Mouse (Mus musculus): ENCODE measurements around the gene Hnrnpab.
A peak's percentile ranks its signal among the peaks of the same experiment; 100 is the strongest.

Hnrnpab gene

DNA sequence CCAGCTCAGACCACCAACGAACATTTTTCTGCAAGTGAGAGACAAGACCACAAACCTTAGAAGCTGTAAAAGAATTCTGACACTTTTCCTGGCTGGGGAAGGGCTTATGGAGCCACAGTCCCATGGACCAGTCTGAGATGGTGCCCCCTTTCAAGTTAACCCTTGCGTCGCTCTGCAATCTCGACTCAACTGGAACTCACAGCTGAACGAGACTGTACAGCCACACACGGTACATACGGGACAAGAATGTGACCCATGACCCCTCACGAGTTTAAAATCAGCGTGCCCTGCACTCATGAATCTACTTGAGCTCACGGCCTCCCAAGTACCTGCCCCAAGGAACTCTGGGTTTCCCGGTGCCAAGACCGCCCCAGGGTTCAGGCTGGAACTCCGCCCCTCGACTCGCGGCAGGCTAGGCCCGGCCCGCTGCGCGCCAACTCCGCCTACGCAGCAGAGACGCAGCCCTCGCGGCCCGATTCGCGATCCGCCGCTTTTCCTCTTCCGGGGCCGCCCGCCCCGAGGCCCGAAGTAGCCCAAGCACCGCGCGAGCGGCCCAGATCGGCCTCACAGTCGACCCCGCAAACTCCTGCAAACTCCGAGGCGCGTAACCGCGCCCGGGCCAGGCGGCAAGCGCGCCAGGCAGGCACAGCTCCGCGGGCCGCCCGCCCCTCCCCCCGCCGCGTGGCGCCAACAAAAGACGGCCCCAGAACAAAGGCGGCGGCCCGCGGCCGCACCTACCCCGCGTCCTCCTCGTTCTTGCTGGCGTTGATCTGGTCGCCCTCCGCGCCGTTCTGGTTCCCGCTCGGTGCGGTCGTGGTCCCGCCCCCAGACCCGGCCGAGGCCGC, 823 bp downstream of the Hnrnpab start:
- DNase-seq (ENCODE audit: extremely low read depth, low read depth) = no peak

DNA sequence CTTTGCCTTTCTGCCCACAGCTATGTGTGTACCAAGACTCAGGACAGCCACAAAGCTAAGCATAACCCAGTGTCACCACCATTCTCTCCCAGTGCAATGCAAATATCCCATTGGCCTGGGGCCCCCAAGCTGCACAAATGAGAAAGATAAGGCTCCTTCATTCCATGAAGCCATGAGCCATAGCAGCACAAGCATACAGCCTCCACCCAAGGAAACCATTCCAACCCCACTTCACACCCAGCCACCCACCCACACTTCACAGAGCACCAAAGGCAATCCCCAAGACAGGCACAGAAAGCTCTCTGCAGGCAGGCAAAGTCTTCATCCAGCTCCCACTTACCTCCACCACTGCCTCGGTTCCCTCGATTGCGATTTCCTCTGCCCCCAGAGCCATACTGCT, 4.4 kb downstream of the Hnrnpab start:
- DNase-seq (ENCODE audit: extremely low read depth, low read depth) = no peak

DNA sequence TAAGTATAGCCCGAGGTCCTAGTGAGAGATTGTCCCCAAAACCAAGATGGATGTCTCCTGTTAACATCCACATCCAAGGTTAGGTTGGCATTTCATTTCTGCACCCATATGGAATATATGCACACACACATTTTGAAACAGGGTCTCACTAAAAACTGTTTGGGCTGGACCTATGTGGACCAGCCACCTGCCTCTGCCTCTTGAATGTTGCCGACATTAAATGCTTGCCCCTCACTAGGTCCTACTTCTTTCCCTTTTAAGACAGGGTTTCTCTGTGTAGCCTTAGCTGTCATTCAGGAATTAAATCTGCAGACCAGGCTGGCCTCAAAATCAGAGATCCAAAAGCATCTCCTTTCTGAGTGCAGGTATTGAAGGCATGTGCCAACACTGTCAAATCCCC, 9.1 kb downstream of the Hnrnpab start:
- no peak for DNase-seq (ENCODE audit: extremely low read depth, low read depth)

DNA sequence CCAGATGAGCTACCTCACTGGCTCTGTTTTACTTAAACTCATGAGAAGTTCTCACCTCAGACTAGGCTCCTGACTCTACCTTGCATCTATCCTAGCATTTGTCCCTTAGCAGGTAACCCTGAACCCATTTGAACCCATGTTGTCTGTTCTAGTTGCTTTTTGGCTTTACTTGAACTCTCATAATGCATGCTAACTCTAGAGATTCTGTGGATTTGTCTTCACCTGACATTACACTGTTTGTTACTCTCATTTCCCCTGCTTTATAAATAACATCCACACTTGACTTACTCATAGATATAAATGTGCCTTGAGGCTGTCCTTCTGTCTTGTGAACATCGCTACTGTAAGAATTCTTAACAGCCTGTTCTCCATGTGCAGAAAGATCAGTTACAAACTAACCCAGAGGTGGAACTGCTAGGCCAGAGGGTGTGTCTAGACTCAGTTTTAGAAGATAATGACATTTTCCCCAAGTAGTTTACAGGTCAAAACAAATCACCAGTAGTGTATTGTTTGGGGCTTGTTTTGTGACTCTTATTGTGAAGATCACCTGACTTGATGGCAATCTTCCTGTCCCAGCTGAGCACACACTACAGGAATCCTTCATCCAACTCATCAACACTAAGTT, 11.1 kb downstream of the Hnrnpab start:
- no peak for DNase-seq (ENCODE audit: extremely low read depth, low read depth)

DNA sequence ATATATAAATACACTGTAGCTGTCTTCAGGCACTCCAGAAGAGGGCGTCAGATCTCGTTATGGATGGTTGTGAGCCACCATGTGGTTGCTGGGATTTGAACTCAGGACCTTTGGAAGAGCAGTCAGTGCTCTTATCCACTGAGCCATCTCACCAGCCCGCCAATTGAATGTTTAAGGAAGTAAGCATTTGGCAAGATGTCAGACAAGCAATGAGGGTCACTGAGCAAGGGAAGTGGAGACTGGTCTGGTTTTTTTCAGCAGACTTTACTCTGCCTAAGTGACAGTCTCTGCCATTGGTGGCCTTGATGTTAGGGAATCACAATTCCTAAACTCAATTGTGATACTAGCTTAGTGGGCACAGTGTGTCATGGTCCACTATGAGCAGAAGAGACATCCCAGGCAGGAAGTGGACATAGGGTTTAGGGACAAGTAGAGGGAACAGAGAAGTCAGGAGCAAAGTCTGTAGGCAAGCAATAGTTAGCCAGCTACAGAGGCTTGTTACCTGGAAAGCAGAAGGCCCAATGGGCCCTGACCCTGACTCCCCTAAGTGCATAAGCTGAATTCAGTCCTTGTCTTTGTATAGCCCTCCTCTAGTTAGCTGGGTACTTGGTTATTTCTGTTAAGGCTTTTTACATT, 11.8 kb downstream of the Hnrnpab start:
- no peak for DNase-seq (ENCODE audit: extremely low read depth, low read depth)

DNA sequence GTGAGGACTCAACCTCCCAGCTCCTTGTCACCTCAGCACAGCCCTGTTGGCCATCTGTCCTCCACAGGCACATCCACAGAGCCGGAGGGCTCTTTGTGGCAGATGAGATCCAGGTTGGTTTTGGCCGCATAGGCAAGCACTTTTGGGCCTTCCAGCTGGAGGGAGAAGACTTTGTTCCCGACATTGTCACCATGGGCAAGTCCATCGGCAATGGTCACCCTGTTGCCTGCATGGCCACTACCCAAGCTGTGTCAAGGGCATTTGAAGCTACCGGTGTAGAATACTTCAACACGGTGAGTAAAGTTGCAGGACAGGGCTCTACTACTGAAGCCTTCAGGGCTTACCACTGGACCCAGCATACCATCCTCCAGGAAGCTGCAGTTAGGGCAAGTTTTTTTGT, 12.8 kb downstream of the Hnrnpab start:
- DNase-seq (ENCODE audit: extremely low read depth, low read depth) = no peak

DNA sequence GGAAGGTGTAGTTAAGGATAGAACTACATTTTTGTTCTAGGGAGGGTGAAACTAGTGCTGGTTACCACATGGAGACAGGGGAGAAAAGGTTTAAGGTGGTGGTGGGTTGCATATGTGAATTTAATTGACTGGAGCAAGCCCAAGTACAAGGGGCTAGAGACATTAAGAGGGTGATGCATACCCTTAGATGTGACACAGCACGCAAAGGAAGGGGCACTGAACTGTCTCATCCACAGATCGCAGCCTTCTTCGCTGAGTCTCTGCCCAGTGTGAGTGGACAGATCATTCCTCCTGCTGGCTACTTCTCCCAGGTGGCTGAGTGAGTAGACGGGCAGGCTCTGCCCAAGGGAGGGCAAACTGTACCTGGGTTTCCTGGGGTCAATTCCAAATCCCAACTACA, 13.3 kb downstream of the Hnrnpab start:
- no peak for DNase-seq (ENCODE audit: extremely low read depth, low read depth)

DNA sequence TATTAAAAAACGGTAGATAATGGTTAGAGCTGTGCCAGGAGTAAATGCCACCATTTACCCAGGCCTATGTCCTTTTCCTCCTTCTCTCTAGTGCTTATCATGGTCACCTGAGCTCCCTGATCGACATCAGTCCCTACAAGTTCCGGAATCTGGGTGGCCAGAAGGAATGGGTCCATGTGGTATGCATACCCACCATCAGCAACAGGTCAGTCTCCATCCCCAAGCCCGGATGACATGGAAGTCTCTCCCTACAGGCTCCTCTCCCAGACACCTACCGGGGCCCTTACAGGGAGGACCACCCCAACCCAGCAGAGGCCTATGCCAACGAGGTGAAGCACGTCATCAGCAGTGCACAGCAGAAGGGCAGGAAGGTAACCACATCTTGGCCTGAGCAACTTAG, 14.7 kb downstream of the Hnrnpab start:
- DNase-seq (ENCODE audit: extremely low read depth, low read depth) = no peak

DNA sequence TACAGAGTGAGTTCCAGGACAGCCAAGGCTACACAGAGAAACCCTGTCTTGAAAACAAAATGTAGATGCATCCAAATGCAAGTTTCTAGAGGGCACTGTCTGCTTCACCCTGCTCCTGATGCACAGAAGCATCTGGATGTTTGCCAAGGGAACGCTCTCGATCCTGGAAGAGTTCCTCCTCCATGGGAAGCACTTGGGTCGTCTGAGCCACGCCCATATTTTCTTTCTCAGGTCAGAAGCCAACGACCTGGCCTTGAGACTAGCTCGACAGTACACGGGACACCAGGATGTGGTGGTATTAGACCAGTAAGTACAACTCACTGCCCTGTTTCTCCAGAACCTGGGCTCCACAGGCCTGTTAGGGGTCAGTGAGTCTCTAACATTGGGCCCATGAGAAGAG, 15.5 kb downstream of the Hnrnpab start:
- DNase-seq (ENCODE audit: extremely low read depth, low read depth) = no peak

DNA sequence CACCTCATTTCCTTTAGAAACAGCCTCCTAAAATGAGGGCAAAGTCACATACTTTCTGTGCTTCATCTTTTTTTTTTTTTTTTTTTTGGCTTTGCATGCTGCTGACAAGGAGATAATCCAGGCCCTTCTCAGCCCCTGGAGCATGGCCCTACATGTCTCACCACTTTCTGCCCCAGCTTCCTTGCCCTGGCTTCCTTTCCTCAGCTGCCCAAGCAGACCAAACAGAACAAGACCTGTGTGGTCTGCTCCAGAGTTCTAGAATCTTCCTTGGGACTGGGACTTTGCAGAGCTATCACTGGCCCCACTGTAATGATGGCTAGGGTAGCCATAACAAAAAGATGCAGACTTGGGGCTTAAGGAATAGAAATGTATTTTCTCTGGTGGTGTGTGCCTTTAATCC, 16.6 kb downstream of the Hnrnpab start:
- DNase-seq (ENCODE audit: extremely low read depth, low read depth) = no peak

DNA sequence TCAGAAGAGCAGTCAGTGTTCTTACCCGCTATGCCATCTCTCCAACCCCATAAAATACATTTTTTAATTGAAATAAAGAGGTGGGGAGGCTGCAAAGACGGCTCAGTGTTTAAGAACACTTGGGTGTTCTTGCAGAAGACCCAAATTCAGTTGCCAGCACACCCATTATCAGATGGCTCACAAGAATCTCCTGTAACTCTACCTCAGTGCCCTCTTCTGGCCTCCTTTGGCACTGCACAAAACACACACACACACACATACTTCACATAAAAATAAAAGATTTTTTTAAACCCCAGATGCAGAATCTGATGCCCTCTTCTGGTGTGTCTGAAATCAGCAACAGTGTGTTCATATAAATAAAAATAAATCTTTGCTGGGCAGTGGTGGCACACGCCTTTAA, 17.8 kb downstream of the Hnrnpab start:
- no peak for DNase-seq (ENCODE audit: extremely low read depth, low read depth)

DNA sequence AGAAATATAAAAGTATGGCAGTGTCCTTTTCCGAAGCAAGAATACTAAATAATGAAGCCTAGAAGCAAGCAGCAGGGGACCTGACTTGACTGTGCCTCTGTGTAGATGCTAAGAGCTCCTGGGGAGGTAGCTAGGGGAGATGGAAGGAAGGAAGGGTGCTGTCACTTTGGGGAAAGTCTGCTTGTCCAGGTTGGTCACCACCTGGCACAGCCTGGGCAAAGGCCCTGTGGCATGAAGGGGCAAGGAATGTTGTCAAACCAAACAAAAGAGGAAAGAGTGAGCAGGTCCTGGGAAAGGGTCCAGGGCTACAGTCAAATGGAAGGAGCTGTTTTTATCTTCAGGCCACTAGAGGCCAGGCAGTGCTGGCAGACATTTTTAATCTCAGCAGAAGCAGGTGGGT, 19.6 kb downstream of the Hnrnpab start:
- no peak for DNase-seq (ENCODE audit: extremely low read depth, low read depth)

DNA sequence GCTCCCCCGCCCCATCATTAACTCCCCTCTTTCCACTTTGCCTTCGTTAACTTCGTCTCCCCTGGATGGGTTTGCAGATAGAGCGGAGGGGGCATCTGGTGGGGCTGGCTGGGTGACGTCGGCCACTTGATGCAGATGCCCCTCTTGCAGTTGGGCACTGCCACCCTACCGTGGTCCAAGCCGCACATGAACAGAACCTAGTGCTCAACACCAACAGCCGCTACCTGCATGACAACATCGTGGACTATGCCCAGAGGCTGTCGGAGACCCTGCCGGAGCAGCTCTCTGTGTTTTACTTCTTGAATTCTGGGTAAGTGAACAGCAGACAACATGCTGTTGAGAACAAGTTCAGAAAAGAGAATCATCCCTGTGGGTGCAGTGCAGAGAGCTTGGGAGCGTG, 20.2 kb downstream of the Hnrnpab start:
- no peak for DNase-seq (ENCODE audit: extremely low read depth, low read depth)

DNA sequence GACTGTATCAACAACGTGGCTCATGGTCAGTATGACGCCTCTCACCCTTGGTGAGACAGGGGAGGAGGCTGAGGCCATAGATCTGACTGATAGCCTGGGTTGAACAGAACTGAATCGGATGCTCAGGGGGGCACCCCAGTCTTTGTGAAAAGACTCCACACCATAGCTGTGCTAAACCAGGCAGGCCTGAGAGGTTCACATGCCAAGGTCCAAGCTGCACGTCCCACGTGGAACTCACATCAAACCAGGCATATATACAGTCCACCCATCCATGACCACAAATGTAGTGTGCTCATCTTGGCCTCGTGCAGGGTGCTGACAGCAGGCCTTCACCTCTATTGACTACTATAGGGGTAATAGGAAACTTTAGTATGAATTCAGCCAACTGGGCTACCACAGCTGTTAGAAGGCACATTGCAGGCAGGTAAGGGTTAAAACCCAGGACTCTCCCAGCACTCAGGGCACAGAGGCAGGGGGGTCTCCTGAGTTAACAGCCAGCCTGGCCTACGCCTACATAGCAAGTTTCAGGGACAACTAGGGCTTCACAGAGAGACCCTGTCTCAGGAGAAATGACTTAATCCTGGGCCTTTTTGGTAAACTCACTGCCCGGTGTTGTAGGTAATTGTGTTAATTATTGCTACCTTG, 20.9 kb downstream of the Hnrnpab start:
- DNase-seq (ENCODE audit: extremely low read depth, low read depth) = no peak

DNA sequence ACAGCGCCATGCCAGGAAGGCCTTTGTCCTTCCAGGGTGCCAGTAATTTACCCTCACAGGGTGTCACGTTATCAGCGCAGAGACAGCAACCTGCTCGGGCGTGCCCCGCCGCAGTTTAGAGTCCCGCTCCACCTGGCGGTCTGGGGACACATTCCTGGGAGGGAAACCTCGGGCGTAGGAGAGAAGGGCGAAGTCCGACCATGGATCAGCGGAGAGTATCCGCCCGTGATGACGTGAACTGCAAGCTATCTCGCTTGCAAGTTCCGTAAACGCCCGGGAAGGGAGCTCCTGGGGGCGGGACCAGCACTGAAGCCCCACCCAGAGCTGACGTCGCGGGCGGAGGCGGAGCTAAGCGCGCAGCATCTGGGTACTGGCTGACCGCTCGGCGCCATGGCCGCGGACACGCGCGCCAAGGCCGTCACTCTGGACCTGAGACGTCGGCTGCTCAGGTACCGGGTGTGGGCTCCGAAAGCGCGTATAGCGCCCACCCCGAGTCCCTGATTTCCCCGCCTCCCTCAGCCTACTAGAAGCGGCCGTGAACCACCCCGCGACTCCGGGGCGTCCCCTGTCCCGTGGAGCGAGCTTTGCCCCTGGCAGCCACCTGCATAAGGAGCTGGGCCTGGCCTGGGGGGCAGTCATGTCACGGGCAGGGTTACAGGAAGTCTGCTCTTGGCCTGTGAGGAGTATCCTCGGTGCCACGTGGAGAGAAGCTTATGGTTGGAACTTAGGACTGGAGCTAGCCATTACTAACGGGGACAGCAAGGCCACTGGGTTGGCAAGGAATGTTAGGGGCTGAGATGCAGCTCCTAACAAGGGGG, 22.0 kb downstream of the Hnrnpab start, which contains the start of gene Phykpl:
TSS of gene Phykpl (plus strand) at position 327 of the 818 bp plus-strand sequence.
- peak; percentile 77 for DNase-seq (ENCODE audit: extremely low read depth, low read depth)

DNA sequence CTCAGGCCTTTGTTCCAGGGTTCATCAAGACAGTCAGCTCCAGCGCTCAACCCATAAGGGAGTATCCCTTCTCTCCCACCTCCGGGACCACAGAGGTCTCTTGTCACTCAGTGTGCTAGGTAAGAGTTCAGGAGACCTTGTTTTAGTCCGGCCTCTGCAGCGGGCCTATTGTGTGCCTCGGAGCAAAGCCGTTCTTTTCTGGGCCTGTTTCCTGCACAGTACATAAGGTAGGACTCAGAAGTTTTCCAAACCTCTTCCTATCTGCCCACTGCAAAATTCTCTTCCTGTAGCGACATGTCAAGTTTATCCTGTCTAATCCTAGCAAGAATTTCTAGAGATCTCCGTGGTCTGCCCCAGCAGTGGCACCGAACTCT, 22.6 kb downstream of the Hnrnpab start:
- no peak for DNase-seq (ENCODE audit: extremely low read depth, low read depth)

DNA sequence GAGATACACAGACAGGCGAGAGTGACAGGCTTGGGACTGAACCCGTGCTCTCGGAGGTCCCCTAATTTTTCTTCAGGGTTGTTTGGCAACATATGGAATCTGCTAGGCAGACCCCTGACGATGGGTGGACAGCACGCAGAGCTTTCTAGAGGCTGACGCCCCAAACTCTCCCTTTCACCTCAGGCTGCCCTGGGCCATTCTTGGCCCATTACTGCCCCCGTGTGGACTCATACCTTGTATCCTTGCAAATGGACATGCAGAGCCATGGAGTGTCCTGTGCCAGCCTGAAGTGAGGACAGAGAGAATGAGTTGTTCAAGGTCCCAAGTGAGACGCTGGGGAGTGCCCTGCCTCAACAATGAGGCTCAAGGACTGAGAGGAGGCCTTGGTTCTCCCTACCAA, 23.9 kb downstream of the Hnrnpab start:
- DNase-seq (ENCODE audit: extremely low read depth, low read depth) = no peak

DNA sequence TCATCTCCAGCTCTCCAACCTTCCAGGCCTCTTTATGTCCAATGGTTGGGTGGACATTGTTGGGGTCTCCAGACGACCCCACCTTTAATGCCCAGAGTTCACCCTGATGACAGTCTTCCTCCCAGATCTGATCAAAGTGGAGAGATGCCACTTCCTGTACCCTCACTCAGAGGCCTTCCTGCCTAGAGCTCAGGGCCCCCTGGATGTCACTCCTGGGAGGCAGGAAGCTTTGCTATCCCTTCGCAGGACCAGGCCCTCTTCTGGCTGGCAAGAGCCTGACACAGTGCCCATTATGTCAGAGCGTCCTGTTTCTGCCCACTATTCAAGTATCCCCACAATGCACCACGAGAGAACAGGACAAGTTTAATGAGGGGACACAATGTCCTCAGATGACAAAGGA, 27.6 kb downstream of the Hnrnpab start:
- no peak for DNase-seq (ENCODE audit: extremely low read depth, low read depth)

DNA sequence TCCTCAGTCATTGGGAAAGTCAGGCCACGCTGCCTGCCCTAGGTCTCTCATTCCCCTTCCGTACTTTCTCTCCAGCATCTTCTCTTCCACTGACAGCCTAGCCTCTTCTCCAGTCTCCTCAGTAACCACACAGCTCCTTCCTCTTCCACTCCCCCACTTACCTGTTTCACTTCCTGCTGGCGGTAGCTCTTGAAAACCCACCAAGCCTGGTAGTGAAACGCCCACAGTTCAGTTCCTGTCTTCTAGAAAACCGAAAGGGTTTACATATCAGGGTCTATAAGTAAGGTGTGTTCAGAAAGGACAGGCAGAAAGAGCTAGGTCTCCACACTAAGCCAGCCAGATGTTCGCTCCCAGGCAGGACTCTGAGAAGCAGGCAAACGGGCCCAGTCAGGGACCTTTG, 29.1 kb downstream of the Hnrnpab start:
- no peak for DNase-seq (ENCODE audit: extremely low read depth, low read depth)

DNA sequence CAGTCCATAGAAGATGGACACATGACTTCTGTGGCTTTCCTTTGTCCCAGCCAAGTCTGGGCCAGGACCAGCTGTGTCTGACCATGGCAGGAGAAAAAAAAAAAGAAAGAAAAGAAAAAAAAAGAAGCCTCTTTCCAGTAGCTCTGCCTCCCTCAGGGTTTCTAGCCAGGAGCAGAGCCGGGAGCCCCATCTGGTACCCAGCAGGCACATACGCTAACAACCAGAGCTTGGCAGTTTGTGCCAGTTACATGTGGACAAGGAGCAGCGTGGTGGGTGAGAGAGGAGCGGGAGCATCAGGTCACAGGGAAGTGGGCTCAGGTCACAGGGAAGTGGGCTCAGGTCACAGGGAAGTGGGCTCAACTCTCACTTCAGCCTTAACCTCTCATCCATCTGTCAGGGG, 30.2 kb downstream of the Hnrnpab start:
- no peak for DNase-seq (ENCODE audit: extremely low read depth, low read depth)

DNA sequence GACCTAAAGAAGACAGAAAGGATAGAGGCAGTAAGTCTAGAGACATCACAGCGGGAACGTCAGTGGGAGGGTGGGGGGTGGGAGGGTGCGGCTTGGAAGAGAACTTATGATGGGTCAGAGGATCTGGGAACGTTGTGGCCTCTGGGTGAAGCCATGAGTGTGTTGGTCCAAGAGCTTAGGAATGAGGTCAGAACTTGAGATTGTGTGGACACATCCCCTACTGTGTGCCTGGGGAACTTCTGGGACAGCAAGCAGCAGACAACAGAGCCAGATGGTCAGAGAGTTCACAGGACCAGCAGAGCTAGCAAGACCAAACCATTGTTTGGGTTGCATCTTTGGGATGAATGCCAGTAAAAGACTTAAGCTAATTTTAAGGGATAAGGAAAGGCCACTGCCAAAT, 37.8 kb downstream of the Hnrnpab start:
- DNase-seq (ENCODE audit: extremely low read depth, low read depth) = no peak
